Mouse (Mus musculus) G1E (cell line): ENCODE results near the gene Ksr1.

Experiments used
- CTCF ChIP-seq: IDR thresholded peaks from 2 replicates; pipeline ENCODE4 v1.5.1; 2012; ENCODE audit warnings: low read depth, low read length, inconsistent platforms, mixed read lengths
- GATA1 ChIP-seq: IDR thresholded peaks from 2 replicates; pipeline ENCODE4 v1.6.1; 2012; ENCODE audit warnings: borderline replicate concordance, low read length, inconsistent platforms, mixed read lengths
- TAL1 ChIP-seq: conservative IDR thresholded peaks from 2 replicates; pipeline ENCODE4 v1.6.1; 2012; ENCODE audit warnings: low read depth, low read length, inconsistent platforms, mixed read lengths

- no peak for TF ChIP-seq CTCF
- TF ChIP-seq TAL1, result no peak
- no peak for TF ChIP-seq GATA1
These were observed 41.2 kb downstream of the Ksr1 start for GRCm38 (mm10) chr11:79104998-79105397.
